Mouse (Mus musculus) G1E (cell line): ENCODE data around the gene S100a13.

ENCODE experiments used
- CTCF ChIP-seq: IDR thresholded peaks from 2 replicates; pipeline ENCODE4 v1.5.1; 2012; ENCODE audit warnings: low read depth, low read length, inconsistent platforms, mixed read lengths
- GATA1 ChIP-seq: IDR thresholded peaks from 2 replicates; pipeline ENCODE4 v1.6.1; 2012; ENCODE audit warnings: borderline replicate concordance, low read length, inconsistent platforms, mixed read lengths
- GATA2 ChIP-seq: IDR thresholded peaks from 2 replicates; pipeline ENCODE4 v1.6.1; 2012; ENCODE audit warnings: low read depth, low read length, inconsistent platforms, borderline replicate concordance
- POLR2AphosphoS5 ChIP-seq: IDR thresholded peaks from 2 replicates; pipeline ENCODE4 v1.6.1; 2012; ENCODE audit warnings: low read depth, low read length, inconsistent platforms; ENCODE audit not compliant: insufficient replicate concordance
- TAL1 ChIP-seq: conservative IDR thresholded peaks from 2 replicates; pipeline ENCODE4 v1.6.1; 2012; ENCODE audit warnings: low read depth, low read length, inconsistent platforms, mixed read lengths

DNA sequence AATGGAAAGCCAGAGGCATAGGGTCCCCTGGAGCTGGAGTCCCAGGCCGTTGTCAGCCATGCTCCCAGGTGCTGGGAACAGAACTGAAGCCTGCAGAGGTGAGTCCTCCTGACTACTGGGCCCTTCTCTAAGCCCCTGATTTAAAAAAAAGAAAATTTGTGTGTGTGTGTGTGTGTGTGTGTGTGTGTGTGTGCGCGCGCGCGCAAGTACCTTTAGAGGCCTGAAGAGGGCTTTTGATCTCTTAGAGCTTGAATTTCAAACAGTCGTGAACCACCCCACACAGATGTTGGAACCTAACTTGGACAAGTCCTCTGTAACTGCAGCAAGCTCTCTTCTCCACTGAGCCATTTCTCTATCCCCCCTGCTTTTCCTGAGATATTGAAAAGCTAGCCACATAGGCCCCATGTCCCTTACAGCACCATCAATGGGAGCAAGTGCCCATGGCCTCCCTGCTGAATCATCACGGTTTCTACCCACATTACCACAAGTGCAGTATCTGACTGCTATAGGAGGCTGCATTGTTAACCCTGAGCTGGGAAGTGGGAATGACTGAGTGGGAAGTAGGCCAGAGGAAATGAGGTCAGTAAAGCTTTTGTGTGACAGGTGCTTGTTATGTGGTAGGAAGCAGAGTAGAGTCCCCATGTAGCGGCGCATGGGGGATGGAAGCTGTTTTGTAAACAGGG lies 46.5 kb upstream of the S100a13 start:
- TF ChIP-seq CTCF (no peak), POLR2AphosphoS5 (no peak), GATA2 (no peak), GATA1 (no peak), TAL1 (no peak)
